ENCODE assay signal across 10 mouse cellular contexts in genomic region chr11:22206611-22207010, GRCm38 (mm10).
A peak's percentile ranks its signal among the peaks of the same experiment; 100 is the strongest.
DNase-seq lines count a peak whose midpoint lies in the region; ATAC-seq and TF ChIP-seq lines count a peak whose summit lies in the region.
"Had no signal": no experiment of that assay in that cellular context is flagged by ENCODE, and none has a peak within 500 bp of the region (broad histone marks: within the 10 kb centered on the region; RNA-seq: fewer than 3 reads in every experiment).

No protein-coding gene starts in this region.

- TF ChIP-seq CTCF in liver, embryonic 14.5 days (IDR thresholded peaks at IDR 0.05; ENCODE audit: low read depth): peak; percentile 41; the same call in 1 of the 2 replicates
- peak; percentile 79 for TF ChIP-seq CTCF in midbrain, postnatal 0 days (IDR thresholded peaks at IDR 0.05)

- H3K4me1 ChIP-seq in liver, embryonic 14.5 days (replicated peaks; ENCODE audit: control insufficient read depth in 2 of 2, insufficient read depth in 2 of 2, low read length in 1 of 2): no peaks in the 10 kb centered on the region
- H3K4me1 ChIP-seq in liver, embryonic 12.5 days: 0 out of 2 replicates have a peak, but pooled peaks cover 5% of the 10 kb centered on the region
- H3K4me1 ChIP-seq in midbrain, postnatal 0 days (ENCODE audit: insufficient read depth, low read length): no peaks in the 10 kb centered on the region
- no peaks in the 10 kb centered on the region for H3K4me1 ChIP-seq in kidney, embryonic 16.5 days (ENCODE audit: insufficient read depth, low read length)
- H3K4me1 ChIP-seq: limb, embryonic 13.5 days; neural tube, embryonic 12.5 days had no signal

- no peak for TF ChIP-seq EP300 in liver, embryonic 14.5 days (IDR thresholded peaks at IDR 0.05; ENCODE audit: low read depth)

- no peaks in the 10 kb centered on the region for H3K9me3 ChIP-seq in liver, embryonic 14.5 days (ENCODE audit: control insufficient read depth, low read length)
- no peaks in the 10 kb centered on the region for H3K9me3 ChIP-seq in liver, embryonic 12.5 days (replicated peaks)
- H3K9me3 ChIP-seq in midbrain, postnatal 0 days (ENCODE audit: low read length): no peaks in the 10 kb centered on the region
- no peaks in the 10 kb centered on the region for H3K9me3 ChIP-seq in kidney, embryonic 16.5 days (ENCODE audit: low read length)
- H3K9me3 ChIP-seq: limb, embryonic 13.5 days; neural tube, embryonic 12.5 days had no signal

- H3K9ac ChIP-seq in liver, embryonic 14.5 days (replicated peaks): no peak overlapping the region
- no peak overlapping the region for H3K9ac ChIP-seq in liver, embryonic 12.5 days
- H3K9ac ChIP-seq in midbrain, postnatal 0 days (replicated peaks; ENCODE audit: low read length, poor library complexity, severe bottlenecking): no peak overlapping the region
- no peak overlapping the region for H3K9ac ChIP-seq in kidney, embryonic 16.5 days (replicated peaks; ENCODE audit: low read length)
- H3K9ac ChIP-seq: limb, embryonic 13.5 days; neural tube, embryonic 12.5 days had no signal

- DNase-seq in gastrocnemius, adult 18-20 months (ENCODE audit: low spot score): peak; percentile 24
- DNase-seq in gastrocnemius, postnatal 4 days (ENCODE audit: low spot score in 2 of 2): no peak
- no peak for DNase-seq in liver, embryonic 14.5 days (ENCODE audit: low read depth in 3 of 3, low spot score in 3 of 3)
- peak; percentile 36 for DNase-seq in embryo, embryonic 10.5 days (ENCODE audit: low spot score)
- DNase-seq in midbrain, postnatal 0 days (ENCODE audit: low spot score): peak; percentile 78
- DNase-seq in urinary bladder, postnatal 25 days (ENCODE audit: low spot score): no peak

- no peak overlapping the region for H3K4me2 ChIP-seq in liver, embryonic 14.5 days (ENCODE audit: low read depth)
- H3K4me2 ChIP-seq in liver, embryonic 12.5 days: no peak overlapping the region
- H3K4me2 ChIP-seq in midbrain, postnatal 0 days (ENCODE audit: low read depth, low read length, poor library complexity, severe bottlenecking): no peak overlapping the region
- H3K4me2 ChIP-seq in kidney, embryonic 16.5 days (replicated peaks; ENCODE audit: low read depth, low read length): no peak overlapping the region
- H3K4me2 ChIP-seq: limb, embryonic 13.5 days; neural tube, embryonic 12.5 days had no signal

- no peak overlapping the region for H3K4me3 ChIP-seq in liver, embryonic 14.5 days (ENCODE audit: insufficient read depth in 1 of 2, low read depth in 2 of 2, low read length in 2 of 2)
- H3K4me3 ChIP-seq in liver, embryonic 12.5 days: no peak overlapping the region
- no peak overlapping the region for H3K4me3 ChIP-seq in midbrain, postnatal 0 days (ENCODE audit: low read depth, low read length)
- no peak overlapping the region for H3K4me3 ChIP-seq in kidney, embryonic 16.5 days (ENCODE audit: low read length)
- H3K4me3 ChIP-seq: limb, embryonic 13.5 days; neural tube, embryonic 12.5 days had no signal

- 37% methylated on average over 1 of the region's 1 CpGs for WGBS in liver, embryonic 14.5 days (ENCODE audit: insufficient replicate concordance)
- 69% methylated on average over 1 of the region's 1 CpGs for WGBS in liver, embryonic 12.5 days (ENCODE audit: insufficient replicate concordance)
- WGBS in midbrain, postnatal 0 days: 0% methylated on average over 1 of the region's 1 CpGs
- WGBS in kidney, embryonic 16.5 days: 50% methylated on average over 1 of the region's 1 CpGs

- no peaks in the 10 kb centered on the region for H3K27me3 ChIP-seq in liver, embryonic 14.5 days (ENCODE audit: control insufficient read depth, insufficient read depth, low read length)
- H3K27me3 ChIP-seq in liver, embryonic 12.5 days (replicated peaks): no peaks in the 10 kb centered on the region
- no peaks in the 10 kb centered on the region for H3K27me3 ChIP-seq in midbrain, postnatal 0 days (ENCODE audit: insufficient read depth, low read length)
- H3K27me3 ChIP-seq in kidney, embryonic 16.5 days (ENCODE audit: insufficient read depth, low read length): no peaks in the 10 kb centered on the region
- H3K27me3 ChIP-seq: limb, embryonic 13.5 days; neural tube, embryonic 12.5 days had no signal

- H3K36me3 ChIP-seq in liver, embryonic 14.5 days (replicated peaks; ENCODE audit: control insufficient read depth, insufficient read depth, low read depth): no peaks in the 10 kb centered on the region
- H3K36me3 ChIP-seq in liver, embryonic 12.5 days: no peaks in the 10 kb centered on the region
- no peaks in the 10 kb centered on the region for H3K36me3 ChIP-seq in midbrain, postnatal 0 days (ENCODE audit: insufficient read depth, low read length)
- H3K36me3 ChIP-seq in kidney, embryonic 16.5 days (ENCODE audit: insufficient read depth, low read length): no peaks in the 10 kb centered on the region
- H3K36me3 ChIP-seq: limb, embryonic 13.5 days; neural tube, embryonic 12.5 days had no signal

- no peak overlapping the region for H3K27ac ChIP-seq in liver, embryonic 14.5 days
- no peak overlapping the region for H3K27ac ChIP-seq in liver, embryonic 12.5 days
- H3K27ac ChIP-seq in midbrain, postnatal 0 days (ENCODE audit: low read depth, low read length): no peak overlapping the region
- H3K27ac ChIP-seq in kidney, embryonic 16.5 days (ENCODE audit: low read length): no peak overlapping the region
- H3K27ac ChIP-seq: limb, embryonic 13.5 days; neural tube, embryonic 12.5 days had no signal

- no peak for ATAC-seq in liver, embryonic 14.5 days (ENCODE audit: insufficient read depth)
- ATAC-seq in liver, embryonic 12.5 days: no peak
- peak; percentile 68 for ATAC-seq in midbrain, postnatal 0 days (ENCODE audit: low FRiP score)
- ATAC-seq in kidney, embryonic 16.5 days (ENCODE audit: low FRiP score, low TSS enrichment): no peak

Comparison
In these comparisons a context has a peak if more than half of its experiments do, and no peak if none do; other contexts are left out.
1. DNase-seq: peak in gastrocnemius, adult 18-20 months (single experiment), embryo, embryonic 10.5 days (single experiment) and midbrain, postnatal 0 days (single experiment); none in gastrocnemius, postnatal 4 days (0 of 2), liver, embryonic 14.5 days (0 of 3) and urinary bladder, postnatal 25 days (single experiment).